In the genomic region with DNA sequence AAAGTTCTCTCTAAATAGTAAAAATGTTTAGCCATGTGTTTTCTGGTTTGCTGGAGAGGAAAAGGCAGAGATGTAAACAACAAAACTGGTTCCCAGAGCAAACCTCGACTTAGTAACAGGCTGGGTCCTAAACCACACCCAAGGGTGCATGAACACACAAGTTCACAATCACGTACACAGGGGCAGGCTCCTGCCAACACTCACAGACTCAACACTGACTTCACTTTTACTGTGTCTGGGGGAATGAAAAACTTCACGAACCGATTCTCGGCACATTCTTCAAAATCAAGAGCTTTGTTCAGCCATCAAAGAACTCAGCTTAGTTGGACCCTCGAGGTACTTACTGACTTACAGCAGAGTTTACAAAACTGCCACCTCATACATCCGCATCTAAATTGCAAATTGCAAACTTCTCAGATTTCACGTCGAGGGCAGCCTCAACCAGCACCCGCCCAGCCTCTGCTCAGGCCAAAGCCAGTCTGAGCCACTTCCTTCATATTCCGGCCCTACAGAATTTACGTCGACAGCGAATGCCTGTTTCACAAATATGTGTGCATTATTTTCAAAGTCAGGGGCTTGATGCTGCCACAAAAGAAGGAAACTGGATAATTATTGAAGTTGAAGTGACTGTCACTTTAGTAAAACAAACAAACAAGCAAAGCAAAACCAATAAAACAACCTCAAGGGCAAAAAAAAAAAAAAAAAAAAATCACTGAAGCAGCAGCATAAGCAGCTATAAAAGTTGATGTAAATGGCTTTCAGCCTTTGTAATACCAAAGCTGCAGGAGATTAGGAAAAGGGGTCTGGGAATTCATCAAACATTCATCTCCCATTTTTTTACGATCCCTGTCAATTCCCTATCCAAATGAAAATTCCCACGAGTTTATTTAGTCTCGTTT, we compare ENCODE assay signal across 8 mouse cellular contexts. TPM values are rescaled to one million over a fixed set of nuclear protein-coding genes. Genes with fewer than 3 reads are reported as not detected.
DNase-seq lines count a peak whose midpoint lies in the region; ATAC-seq lines count a peak whose summit lies in the region.

No protein-coding gene starts in this region.

- peaks cover 18% of the 10 kb centered on the region; the same call in 1 of the 2 replicates for H3K4me1 ChIP-seq in embryonic facial prominence, embryonic 13.5 days
- no peaks in the 10 kb centered on the region for H3K4me1 ChIP-seq in hindbrain, embryonic 11.5 days (replicated peaks; ENCODE audit: control insufficient read depth, insufficient read depth, low read length)
- H3K4me1 ChIP-seq in limb, embryonic 15.5 days: peaks cover 16% of the 10 kb centered on the region; the same call in 1 of the 2 replicates

- 6% methylated on average over 17 of the region's 17 CpGs for WGBS in embryonic facial prominence, embryonic 13.5 days
- 13% methylated on average over 17 of the region's 17 CpGs for WGBS in hindbrain, embryonic 11.5 days
- 5% methylated on average over 17 of the region's 17 CpGs for WGBS in limb, embryonic 15.5 days

- H3K4me3 ChIP-seq in embryonic facial prominence, embryonic 13.5 days: peak overlapping the region; percentile 82
- peak overlapping the region; percentile 76 for H3K4me3 ChIP-seq in hindbrain, embryonic 11.5 days (ENCODE audit: low read depth, low read length)
- H3K4me3 ChIP-seq in limb, embryonic 15.5 days: peak overlapping the region; percentile 91

- no peak for ATAC-seq in embryonic facial prominence, embryonic 13.5 days (ENCODE audit: insufficient number of reproducible peaks, insufficient read depth, low FRiP score, low TSS enrichment, low read depth)
- ATAC-seq in hindbrain, embryonic 11.5 days (ENCODE audit: low FRiP score): no peak
- ATAC-seq in limb, embryonic 15.5 days (ENCODE audit: insufficient number of reproducible peaks, low FRiP score, low TSS enrichment, low read depth): no peak

- H3K4me2 ChIP-seq in embryonic facial prominence, embryonic 13.5 days: peak overlapping the region; percentile 86
- peak overlapping the region; percentile 81 for H3K4me2 ChIP-seq in hindbrain, embryonic 11.5 days (replicated peaks; ENCODE audit: low read depth, low read length)
- H3K4me2 ChIP-seq in limb, embryonic 15.5 days: peak overlapping the region; percentile 69

- peak overlapping the region; percentile 13; the same call in 1 of the 2 replicates for H3K27ac ChIP-seq in embryonic facial prominence, embryonic 13.5 days
- H3K27ac ChIP-seq in hindbrain, embryonic 11.5 days (ENCODE audit: low read depth, low read length): no peak overlapping the region
- H3K27ac ChIP-seq in limb, embryonic 15.5 days: peak overlapping the region; percentile 91

- H3K9me3 ChIP-seq in embryonic facial prominence, embryonic 13.5 days: no peaks in the 10 kb centered on the region
- H3K9me3 ChIP-seq in hindbrain, embryonic 11.5 days (ENCODE audit: control insufficient read depth, low read length): no peaks in the 10 kb centered on the region
- no peaks in the 10 kb centered on the region for H3K9me3 ChIP-seq in limb, embryonic 15.5 days

- no peaks in the 10 kb centered on the region for H3K36me3 ChIP-seq in embryonic facial prominence, embryonic 13.5 days
- H3K36me3 ChIP-seq in hindbrain, embryonic 11.5 days (ENCODE audit: control insufficient read depth, insufficient read depth, low read length): no peaks in the 10 kb centered on the region
- H3K36me3 ChIP-seq in limb, embryonic 15.5 days: no peaks in the 10 kb centered on the region

- H3K9ac ChIP-seq in embryonic facial prominence, embryonic 13.5 days: peak overlapping the region; percentile 79
- H3K9ac ChIP-seq in hindbrain, embryonic 11.5 days (ENCODE audit: low read depth, low read length): peak overlapping the region; percentile 70; the same call in 1 of the 2 replicates
- H3K9ac ChIP-seq in limb, embryonic 15.5 days: no peak overlapping the region

- no peaks in the 10 kb centered on the region for H3K27me3 ChIP-seq in embryonic facial prominence, embryonic 13.5 days
- no peaks in the 10 kb centered on the region for H3K27me3 ChIP-seq in hindbrain, embryonic 11.5 days (ENCODE audit: control insufficient read depth, insufficient read depth, low read length)
- H3K27me3 ChIP-seq in limb, embryonic 15.5 days: no peaks in the 10 kb centered on the region

- DNase-seq in thymus, postnatal 0 days (ENCODE audit: low spot score): peak; percentile 23
- DNase-seq in thymus, postnatal 25 days: no peak
- peak; percentile 38 for DNase-seq in hindbrain, embryonic 11.5 days (ENCODE audit: low spot score)
- peak; percentile 31 to 35 for DNase-seq in monocyte, adult 2 months (ENCODE audit: low read depth in 1 of 2, low spot score in 2 of 2)
- no peak for DNase-seq in frontal cortex, postnatal 25 days (ENCODE audit: low spot score in 2 of 2)
- no peak for DNase-seq in layer of hippocampus, postnatal 25 days (ENCODE audit: extremely low spot score in 1 of 2, low spot score in 1 of 2)

RNA-seq across cellular contexts. Expression of a gene that starts 1.2 kb away (rescaled TPM):
- polyA plus RNA-seq in thymus, postnatal 0 days (2015; fragmentation: Nextera tagmentation; extraction: Ambion mirVana): 129 and 132 TPM in 2 replicates
- 65.1 and 68.4 TPM in 2 replicates for polyA plus RNA-seq in embryonic facial prominence, embryonic 13.5 days (2015; fragmentation: Nextera tagmentation; extraction: Ambion mirVana)
- polyA plus RNA-seq in hindbrain, embryonic 11.5 days (2014; fragmentation: Nextera tagmentation; extraction: Ambion mirVana): 49.4 and 55.5 TPM in 2 replicates
- polyA plus RNA-seq in limb, embryonic 15.5 days (2015; fragmentation: Nextera tagmentation; extraction: Ambion mirVana): 154 and 163 TPM in 2 replicates
- total RNA-seq in layer of hippocampus, postnatal 25 days (2021): 10 to 100 TPM; 29.2 to 30.5 TPM

RNA-seq across cellular contexts. Expression of a gene that starts 1.3 kb away (rescaled TPM):
- polyA plus RNA-seq in thymus, postnatal 0 days (2015; fragmentation: Nextera tagmentation; extraction: Ambion mirVana): 6.3 and 8.4 TPM in 2 replicates
- 19.4 and 25.0 TPM in 2 replicates for polyA plus RNA-seq in embryonic facial prominence, embryonic 13.5 days (2015; fragmentation: Nextera tagmentation; extraction: Ambion mirVana)
- 6.4 and 8.8 TPM in 2 replicates for polyA plus RNA-seq in hindbrain, embryonic 11.5 days (2014; fragmentation: Nextera tagmentation; extraction: Ambion mirVana)
- 18.6 and 19.1 TPM in 2 replicates for polyA plus RNA-seq in limb, embryonic 15.5 days (2015; fragmentation: Nextera tagmentation; extraction: Ambion mirVana)
- total RNA-seq in layer of hippocampus, postnatal 25 days (2021): 1 to 10 TPM; 6.5 to 7.2 TPM

RNA-seq across cellular contexts. Expression of a gene that starts 40.1 kb away (rescaled TPM):
- polyA plus RNA-seq in thymus, postnatal 0 days (2015; fragmentation: Nextera tagmentation; extraction: Ambion mirVana): 28.8 and 30.1 TPM in 2 replicates
- 27.4 and 37.3 TPM in 2 replicates for polyA plus RNA-seq in embryonic facial prominence, embryonic 13.5 days (2015; fragmentation: Nextera tagmentation; extraction: Ambion mirVana)
- polyA plus RNA-seq in hindbrain, embryonic 11.5 days (2014; fragmentation: Nextera tagmentation; extraction: Ambion mirVana): 25.1 and 30.9 TPM in 2 replicates
- polyA plus RNA-seq in limb, embryonic 15.5 days (2015; fragmentation: Nextera tagmentation; extraction: Ambion mirVana): 21.5 and 35.0 TPM in 2 replicates
- 10 to 100 TPM; 10.8 to 15.0 TPM for total RNA-seq in layer of hippocampus, postnatal 25 days (2021)

Comparison
In these comparisons a context has a peak if more than half of its experiments do, and no peak if none do; other contexts are left out.
1. DNase-seq: peak in thymus, postnatal 0 days (single experiment), hindbrain, embryonic 11.5 days (single experiment) and monocyte, adult 2 months (2 of 2); none in thymus, postnatal 25 days (single experiment), frontal cortex, postnatal 25 days (0 of 2) and layer of hippocampus, postnatal 25 days (0 of 2).
2. Peak in every context shown above with its lines, with median percentiles within 50 percentile points of each other: H3K4me2 ChIP-seq and H3K4me3 ChIP-seq.